Mouse (Mus musculus) stomach, embryonic 15.5 days (tissue): ENCODE measurements around the gene Vmn1r169. TPM values are rescaled to one million over a fixed set of nuclear protein-coding genes. Genes with fewer than 3 reads are reported as not detected.
"Not testable (repeated sequence)": the region's sequence is repeated elsewhere in the genome, so short reads cannot be mapped to it uniquely, and the experiment has no call there.

Source experiments
- ATAC-seq: fragments of 200-750 bp; cut with Nextera tagmentation; 2 replicates; pipeline ENCODE4 v1.8.0; 2017; ENCODE audit warnings: low read depth, moderate number of reproducible peaks, moderate TSS enrichment; ENCODE audit not compliant: insufficient read depth, low FRiP score
- H3K27ac ChIP-seq: fragments of 300-500 bp; sonication (generic); 2 replicates; pipeline ENCODE4 v1.5.1; 2015; ENCODE audit warnings: mild to moderate bottlenecking, inconsistent platforms
- H3K27me3 ChIP-seq: fragments of 300-500 bp; sonication (generic); replicated peaks from 2 replicates; pipeline ENCODE4 v1.6.1; 2015; ENCODE audit warnings: inconsistent platforms
- H3K36me3 ChIP-seq: fragments of 300-500 bp; sonication (generic); 2 replicates; pipeline ENCODE4 v1.6.1; 2015; ENCODE audit warnings: inconsistent platforms
- H3K4me1 ChIP-seq: fragments of 300-500 bp; sonication (generic); 2 replicates; pipeline ENCODE4 v1.6.1; 2015; ENCODE audit warnings: inconsistent platforms
- H3K4me2 ChIP-seq: fragments of 300-500 bp; sonication (generic); 2 replicates; pipeline ENCODE4 v1.6.1; 2015; ENCODE audit warnings: mild to moderate bottlenecking, inconsistent platforms
- H3K4me3 ChIP-seq: fragments of 300-500 bp; sonication (generic); replicated peaks from 2 replicates; pipeline ENCODE4 v1.5.1; 2015; ENCODE audit warnings: inconsistent platforms
- H3K9ac ChIP-seq: fragments of 300-500 bp; sonication (generic); 2 replicates; pipeline ENCODE4 v1.6.1; 2015; ENCODE audit warnings: inconsistent platforms
- H3K9me3 ChIP-seq: fragments of 300-500 bp; sonication (generic); 2 replicates; pipeline ENCODE4 v1.6.1; 2016; ENCODE audit warnings: inconsistent platforms
- WGBS: fragments of 180-500 bp; shearing (Covaris S2); methylation state at CpG from one replicate; pipeline ENCODE4 v1.1.7; 2015; 5-methylcytosine and 5-hydroxymethylcytosine counted together
- polyA plus RNA-seq: library from polyadenylated mRNA; unstranded; fragments of >200 nt; fragmentation: Nextera tagmentation; extraction: Ambion mirVana; gene quantifications from 2 replicates; pipeline ENCODE4 v1.2.1, GENCODE M21; 2015

Gene Vmn1r169
- polyA plus RNA-seq: not detected in 2 replicates

- H3K4me3 ChIP-seq, H3K27ac ChIP-seq, H3K9me3 ChIP-seq, H3K36me3 ChIP-seq, H3K4me2 ChIP-seq, ATAC-seq, H3K9ac ChIP-seq, H3K27me3 ChIP-seq, H3K4me1 ChIP-seq: not testable (repeated sequence)
- 70% methylated on average over 1 of the region's 2 CpGs for WGBS
Observed at GRCm38 (mm10) chr7:23575226-23575625, at the start of gene Vmn1r169. TSS of gene Vmn1r169 (plus strand) at chr7:23575526.

GRCm38 (mm10) chr7:23539432-23539831 lies 35.9 kb upstream of the Vmn1r169 start, which contains the start of gene Vmn1r168:
TSS of gene Vmn1r168 (plus strand) at chr7:23539732.
- H3K9me3 ChIP-seq, H3K4me3 ChIP-seq, H3K9ac ChIP-seq, H3K4me1 ChIP-seq, H3K4me2 ChIP-seq, H3K36me3 ChIP-seq, H3K27me3 ChIP-seq, H3K27ac ChIP-seq, ATAC-seq: not testable (repeated sequence)
- no CpG with 5 or more reads among the region's 1 CpGs for WGBS

GRCm38 (mm10) chr7:23605875-23606274 lies 30.5 kb downstream of the Vmn1r169 start, which contains the start of gene Vmn1r170:
TSS of gene Vmn1r170 (plus strand) at chr7:23606175.
- not testable (repeated sequence) for ATAC-seq, H3K4me1 ChIP-seq, H3K27ac ChIP-seq, H3K36me3 ChIP-seq, H3K9me3 ChIP-seq, H3K27me3 ChIP-seq, H3K9ac ChIP-seq, H3K4me2 ChIP-seq, H3K4me3 ChIP-seq
- WGBS: 31% methylated on average over 1 of the region's 1 CpGs

Other genes with a start within 250 kb of the Vmn1r169 start
- gene Nlrp5, start 189.6 kb upstream of the Vmn1r169 start, polyA plus RNA-seq: 0.05 TPM in 1 of 2 replicates, not detected in the other
- not detected in 2 replicates for gene Vmn1r167, start 68.3 kb upstream of the Vmn1r169 start, polyA plus RNA-seq
- gene Vmn1r168, start 35.8 kb upstream of the Vmn1r169 start, polyA plus RNA-seq: not detected in 2 replicates
- not detected in 2 replicates for gene Vmn1r170, start 30.6 kb downstream of the Vmn1r169 start, polyA plus RNA-seq
- gene Vmn1r171, start 55.2 kb downstream of the Vmn1r169 start, polyA plus RNA-seq: not detected in 2 replicates
- gene Vmn1r172, start 82.8 kb downstream of the Vmn1r169 start, polyA plus RNA-seq: not detected in 2 replicates
- gene Vmn1r173, start 125.2 kb downstream of the Vmn1r169 start, polyA plus RNA-seq: not detected in 2 replicates
- gene Vmn1r174, start 176.7 kb downstream of the Vmn1r169 start, polyA plus RNA-seq: not detected in 2 replicates
- gene Vmn1r175, start 235.1 kb downstream of the Vmn1r169 start, polyA plus RNA-seq: not detected in 2 replicates